Mouse (Mus musculus): ENCODE results near the gene Rab42.

DNA sequence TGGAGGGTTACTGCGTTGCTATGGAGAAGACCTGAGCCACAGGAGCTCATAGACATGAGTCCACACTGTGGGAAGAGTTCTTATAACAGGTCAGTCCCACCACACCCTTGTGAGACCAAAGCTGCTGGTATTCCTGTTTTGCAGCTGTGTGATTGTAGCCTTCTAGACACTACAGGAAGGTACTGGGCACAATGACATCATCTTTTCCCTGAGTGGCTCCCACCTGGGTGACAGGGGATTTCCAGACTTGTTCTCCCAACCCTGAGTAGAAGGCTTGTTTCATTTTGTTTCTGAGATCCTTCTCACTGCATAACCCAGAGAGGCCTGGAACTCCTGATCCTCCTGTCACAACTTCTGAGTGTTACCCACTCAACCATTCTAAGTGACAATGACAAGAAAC lies 3.3 kb downstream of the Rab42 start:
- TF ChIP-seq POLR2A (IDR thresholded peaks at IDR 0.05; ENCODE audit: extremely low read depth, insufficient read depth, low read length) (no peak), CTCF (IDR thresholded peaks at IDR 0.05; ENCODE audit: low read depth, low read length) (no peak)
